ENCODE assay signal across 12 mouse cellular contexts in the genomic region with DNA sequence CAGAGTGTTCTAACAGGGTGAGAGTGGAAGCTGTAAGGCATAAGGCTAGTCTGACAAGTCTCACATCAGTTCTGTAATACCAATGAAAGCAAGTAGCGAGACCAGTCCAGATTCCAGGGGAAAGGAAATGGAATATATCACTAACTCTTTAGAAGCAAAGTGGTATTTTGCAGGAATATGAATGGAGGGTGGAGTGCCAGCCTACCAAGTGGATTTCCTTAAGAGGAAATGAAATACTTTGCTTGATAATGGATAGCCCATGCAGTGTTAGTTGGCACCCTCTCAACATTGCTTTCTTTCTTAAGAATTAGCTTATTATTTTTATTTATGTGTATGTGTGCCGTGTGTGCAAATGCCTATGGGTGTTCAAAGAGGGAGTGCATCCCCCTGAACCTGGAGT. TPM values are rescaled to one million over a fixed set of nuclear protein-coding genes. Genes with fewer than 3 reads are reported as not detected.
DNase-seq lines count a peak whose midpoint lies in the region; ATAC-seq and TF ChIP-seq lines count a peak whose summit lies in the region.
"Had no signal": no experiment of that assay in that cellular context is flagged by ENCODE, and none has a peak within 500 bp of the region (broad histone marks: within the 10 kb centered on the region; RNA-seq: fewer than 3 reads in every experiment).

No protein-coding gene starts in this region.

- H3K79me2 ChIP-seq in MEL (ENCODE audit: control insufficient read depth, insufficient read depth, low read length, poor library complexity) = peaks cover 54% of the 10 kb centered on the region

- H3K36me3 ChIP-seq in hindbrain, embryonic 13.5 days = peaks cover 8% of the 10 kb centered on the region
- H3K36me3 ChIP-seq in hindbrain, embryonic 10.5 days = peaks cover 23% of the 10 kb centered on the region
- peaks cover 4 to 22% of the 10 kb centered on the region in 2 experiments for H3K36me3 ChIP-seq in MEL (ENCODE audit: control insufficient read depth in 1 of 2, insufficient read depth in 2 of 2, low read length in 2 of 2)
- H3K36me3 ChIP-seq in midbrain, embryonic 13.5 days = peaks cover 10% of the 10 kb centered on the region
- H3K36me3 ChIP-seq: heart, embryonic 15.5 days had no signal

- no peak overlapping the region for H3K27ac ChIP-seq in hindbrain, embryonic 13.5 days
- H3K27ac ChIP-seq in hindbrain, embryonic 10.5 days = no peak overlapping the region
- no peak overlapping the region for H3K27ac ChIP-seq in MEL (ENCODE audit: control insufficient read depth, low read depth, low read length)
- H3K27ac ChIP-seq in embryonic fibroblast, embryonic 13.5 days (ENCODE audit: insufficient read depth, low read length) = no peak overlapping the region
- H3K27ac ChIP-seq in midbrain, embryonic 13.5 days = no peak overlapping the region
- H3K27ac ChIP-seq: heart, embryonic 15.5 days had no signal

- peaks cover 8% of the 10 kb centered on the region; the same call in 1 of the 2 replicates for H3K27me3 ChIP-seq in hindbrain, embryonic 13.5 days
- H3K27me3 ChIP-seq in hindbrain, embryonic 10.5 days (ENCODE audit: insufficient read depth, poor library complexity, severe bottlenecking) = no peaks in the 10 kb centered on the region
- H3K27me3 ChIP-seq in MEL (ENCODE audit: control insufficient read depth in 1 of 2, insufficient read depth in 2 of 2, low read length in 2 of 2) = no peaks in the 10 kb centered on the region
- H3K27me3 ChIP-seq in midbrain, embryonic 13.5 days = 0 out of 2 replicates have a peak, but pooled peaks cover 5% of the 10 kb centered on the region

- H3K9ac ChIP-seq in hindbrain, embryonic 13.5 days = no peak overlapping the region
- peak overlapping the region; percentile 23 for H3K9ac ChIP-seq in MEL (ENCODE audit: control insufficient read depth, low read depth, low read length, poor library complexity, severe bottlenecking)
- H3K9ac ChIP-seq in midbrain, embryonic 13.5 days (replicated peaks) = 0 out of 2 replicates have a peak overlapping the region, but pooled peaks have one; percentile 37
- H3K9ac ChIP-seq: heart, embryonic 15.5 days had no signal

- no peak for TF ChIP-seq POLR2A in MEL (IDR thresholded peaks at IDR 0.05; ENCODE audit: control insufficient read depth in 1 of 2, insufficient read depth in 1 of 2, low read depth in 1 of 2, low read length in 2 of 2, poor library complexity in 1 of 2)
- no peak for TF ChIP-seq POLR2A in embryonic fibroblast, embryonic 13.5 days (IDR thresholded peaks at IDR 0.05; ENCODE audit: low read depth, low read length)

- peak overlapping the region; percentile 82; the same call in 1 of the 2 replicates for H3K4me2 ChIP-seq in hindbrain, embryonic 13.5 days
- H3K4me2 ChIP-seq in midbrain, embryonic 13.5 days (replicated peaks) = peak overlapping the region; percentile 22

- ATAC-seq in hindbrain, embryonic 13.5 days (ENCODE audit: low FRiP score) = no peak
- no peak for ATAC-seq in midbrain, embryonic 13.5 days

- no peak for TF ChIP-seq RAD21 in MEL (IDR thresholded peaks at IDR 0.05; ENCODE audit: low read depth, low read length)

- DNase-seq in hindbrain, embryonic 10.5 days (ENCODE audit: low spot score) = no peak
- peak; percentile 27 for DNase-seq in MEL (ENCODE audit: low read depth, low spot score)
- no peak for DNase-seq in T-cell, adult 2 months (ENCODE audit: low spot score)
- DNase-seq in left cerebral cortex, adult 8-10 months (ENCODE audit: low spot score in 2 of 2) = no peak
- DNase-seq: kidney, adult 18-20 months; lung, postnatal 36 days; thymus, adult 18-20 months had no signal

- H3K9me3 ChIP-seq in hindbrain, embryonic 13.5 days = no peaks in the 10 kb centered on the region
- H3K9me3 ChIP-seq in hindbrain, embryonic 10.5 days = no peaks in the 10 kb centered on the region
- H3K9me3 ChIP-seq in MEL (replicated peaks; ENCODE audit: insufficient read depth, low read length) = no peaks in the 10 kb centered on the region
- no peaks in the 10 kb centered on the region for H3K9me3 ChIP-seq in midbrain, embryonic 13.5 days
- H3K9me3 ChIP-seq: heart, embryonic 15.5 days had no signal

- no peak overlapping the region for H3K4me3 ChIP-seq in hindbrain, embryonic 13.5 days
- no peak overlapping the region for H3K4me3 ChIP-seq in hindbrain, embryonic 10.5 days
- peak overlapping the region in 1 of 2 experiments; percentile 82; a peak in 2 of 4 replicates for H3K4me3 ChIP-seq in MEL (ENCODE audit: control insufficient read depth in 1 of 2, insufficient read depth in 1 of 2, low read depth in 2 of 2, low read length in 2 of 2)
- H3K4me3 ChIP-seq in embryonic fibroblast, embryonic 13.5 days (ENCODE audit: insufficient read depth, low read length) = peak overlapping the region; percentile 19
- H3K4me3 ChIP-seq in midbrain, embryonic 13.5 days (replicated peaks) = no peak overlapping the region
- H3K4me3 ChIP-seq: heart, embryonic 15.5 days had no signal

- TF ChIP-seq CTCF in MEL (IDR thresholded peaks at IDR 0.05 in 2 of 3, conservative IDR thresholded peaks at IDR 0.05 in 1 of 3; ENCODE audit: control insufficient read depth in 1 of 3, insufficient read depth in 1 of 3, low read depth in 2 of 3, low read length in 3 of 3, poor library complexity in 1 of 3, severe bottlenecking in 1 of 3) = no peak
- TF ChIP-seq CTCF in embryonic fibroblast, embryonic 13.5 days (IDR thresholded peaks at IDR 0.05; ENCODE audit: borderline replicate concordance, insufficient read depth, low read length) = no peak

- 94% methylated on average over 2 of the region's 2 CpGs for WGBS in hindbrain, embryonic 13.5 days
- WGBS in hindbrain, embryonic 10.5 days = 85% methylated on average over 2 of the region's 2 CpGs
- WGBS in midbrain, embryonic 13.5 days = 92% methylated on average over 2 of the region's 2 CpGs

- H3K4me1 ChIP-seq in hindbrain, embryonic 13.5 days (replicated peaks) = peaks cover 22% of the 10 kb centered on the region
- H3K4me1 ChIP-seq in hindbrain, embryonic 10.5 days (replicated peaks) = peaks cover 17% of the 10 kb centered on the region
- H3K4me1 ChIP-seq in MEL (ENCODE audit: control insufficient read depth in 1 of 2, insufficient read depth in 2 of 2, low read length in 2 of 2) = peaks cover 6 to 15% of the 10 kb centered on the region in 2 experiments
- peaks cover 2% of the 10 kb centered on the region; the same call in 1 of the 2 replicates for H3K4me1 ChIP-seq in embryonic fibroblast, embryonic 13.5 days (ENCODE audit: control insufficient read depth, insufficient read depth, low read length)
- H3K4me1 ChIP-seq in midbrain, embryonic 13.5 days (replicated peaks) = peaks cover 21% of the 10 kb centered on the region

- no peak for TF ChIP-seq EP300 in MEL (IDR thresholded peaks at IDR 0.05; ENCODE audit: low read depth in 1 of 2, low read length in 2 of 2)

TF ChIP-seq in MEL, 35 proteins besides CTCF, POLR2A, EP300 and RAD21 (continues in another document):
- TF ChIP-seq SIN3A (IDR thresholded peaks at IDR 0.05; ENCODE audit: low read length) (peak; percentile 32; the same call in 1 of the 2 replicates), ZNF384 (IDR thresholded peaks at IDR 0.05; ENCODE audit: low read depth, low read length) (no peak), CHD2 (IDR thresholded peaks at IDR 0.05; ENCODE audit: low read length) (no peak), ZC3H11A (IDR thresholded peaks at IDR 0.05; ENCODE audit: low read depth, low read length) (no peak), SMC3 (IDR thresholded peaks at IDR 0.05; ENCODE audit: low read depth, low read length) (no peak), MXI1 (IDR thresholded peaks at IDR 0.05; ENCODE audit: low read depth, low read length) (peak; percentile 86), USF2 (IDR thresholded peaks at IDR 0.05; ENCODE audit: borderline replicate concordance in 1 of 2, insufficient read depth in 1 of 2, low read depth in 1 of 2, low read length in 2 of 2) (no peak), MYB (IDR thresholded peaks at IDR 0.05; ENCODE audit: low read depth, low read length) (no peak), MEF2A (IDR thresholded peaks at IDR 0.05; ENCODE audit: extremely low read depth, insufficient replicate concordance, low read depth, low read length, poor library complexity, severe bottlenecking) (no peak), E2F4 (IDR thresholded peaks at IDR 0.05; ENCODE audit: borderline replicate concordance, low read depth, low read length) (no peak)

RNA-seq across cellular contexts. Expression of a gene that starts 2.1 kb away (rescaled TPM):
- polyA plus RNA-seq in hindbrain, embryonic 13.5 days (2015; fragmentation: Nextera tagmentation; extraction: Ambion mirVana) = 192 and 196 TPM in 2 replicates
- 224 and 228 TPM in 2 replicates for polyA plus RNA-seq in hindbrain, embryonic 10.5 days (2016; fragmentation: Nextera tagmentation; extraction: Ambion mirVana)
- total RNA-seq in MEL (2012; rRNA removed) = 142 and 143 TPM in 2 replicates
- 100 to 1,000 TPM; 112 to 626 TPM for polyA plus RNA-seq in MEL (2012; ENCODE audit: insufficient read depth in 1 of 2, insufficient read length in 2 of 2, low read depth in 1 of 2, low replicate concordance in 2 of 2, missing spikeins in 1 of 2)
- polyA plus RNA-seq in embryonic fibroblast, embryonic 13.5 days (2011; ENCODE audit: insufficient read length, low read depth, missing spikeins) = 93.8 and 115 TPM in 2 replicates
- 194 and 202 TPM in 2 replicates for polyA plus RNA-seq in midbrain, embryonic 13.5 days (2015; fragmentation: Nextera tagmentation; extraction: Ambion mirVana)
- total RNA-seq in left cerebral cortex, adult 8-10 months (2022) = 10 to 100 TPM; 82.2 to 89.7 (median 88.3) TPM

RNA-seq across cellular contexts. Expression of a gene that starts 19.8 kb away (rescaled TPM):
- 8.3 and 8.4 TPM in 2 replicates for polyA plus RNA-seq in hindbrain, embryonic 13.5 days (2015; fragmentation: Nextera tagmentation; extraction: Ambion mirVana)
- 13.0 and 15.5 TPM in 2 replicates for polyA plus RNA-seq in hindbrain, embryonic 10.5 days (2016; fragmentation: Nextera tagmentation; extraction: Ambion mirVana)
- total RNA-seq in MEL (2012; rRNA removed) = 14.1 and 14.4 TPM in 2 replicates
- polyA plus RNA-seq in MEL (2012; ENCODE audit: insufficient read depth in 1 of 2, insufficient read length in 2 of 2, low read depth in 1 of 2, low replicate concordance in 2 of 2, missing spikeins in 1 of 2) = 10 to 100 TPM in 1 of 2 experiments, not detected in 1; 16.0 TPM
- polyA plus RNA-seq in embryonic fibroblast, embryonic 13.5 days (2011; ENCODE audit: insufficient read length, low read depth, missing spikeins) = 19.9 and 23.8 TPM in 2 replicates
- polyA plus RNA-seq in midbrain, embryonic 13.5 days (2015; fragmentation: Nextera tagmentation; extraction: Ambion mirVana) = 9.0 and 10.4 TPM in 2 replicates
- total RNA-seq in left cerebral cortex, adult 8-10 months (2022) = 10 to 100 TPM; 24.4 to 26.8 (median 25.6) TPM

RNA-seq across cellular contexts. Expression of a gene that starts 51.8 kb away (rescaled TPM):
- polyA plus RNA-seq in hindbrain, embryonic 13.5 days (2015; fragmentation: Nextera tagmentation; extraction: Ambion mirVana) = 0.93 and 1.0 TPM in 2 replicates
- polyA plus RNA-seq in hindbrain, embryonic 10.5 days (2016; fragmentation: Nextera tagmentation; extraction: Ambion mirVana) = 4.8 and 6.7 TPM in 2 replicates
- total RNA-seq in MEL (2012; rRNA removed) = 4.9 and 7.1 TPM in 2 replicates
- 10 to 100 TPM in 1 of 2 experiments, not detected in 1; 10.6 TPM for polyA plus RNA-seq in MEL (2012; ENCODE audit: insufficient read depth in 1 of 2, insufficient read length in 2 of 2, low read depth in 1 of 2, low replicate concordance in 2 of 2, missing spikeins in 1 of 2)
- 43.8 and 104 TPM in 2 replicates for polyA plus RNA-seq in embryonic fibroblast, embryonic 13.5 days (2011; ENCODE audit: insufficient read length, low read depth, missing spikeins)
- polyA plus RNA-seq in midbrain, embryonic 13.5 days (2015; fragmentation: Nextera tagmentation; extraction: Ambion mirVana) = 0.48 TPM in 1 of 2 replicates, not detected in the other
- not detected for total RNA-seq in left cerebral cortex, adult 8-10 months (2022)
- total RNA-seq: layer of hippocampus, postnatal 25 days had no signal
